Mouse (Mus musculus): ENCODE data around the gene Smug1.
A peak's percentile ranks its signal among the peaks of the same experiment; 100 is the strongest.

Smug1 gene

DNA sequence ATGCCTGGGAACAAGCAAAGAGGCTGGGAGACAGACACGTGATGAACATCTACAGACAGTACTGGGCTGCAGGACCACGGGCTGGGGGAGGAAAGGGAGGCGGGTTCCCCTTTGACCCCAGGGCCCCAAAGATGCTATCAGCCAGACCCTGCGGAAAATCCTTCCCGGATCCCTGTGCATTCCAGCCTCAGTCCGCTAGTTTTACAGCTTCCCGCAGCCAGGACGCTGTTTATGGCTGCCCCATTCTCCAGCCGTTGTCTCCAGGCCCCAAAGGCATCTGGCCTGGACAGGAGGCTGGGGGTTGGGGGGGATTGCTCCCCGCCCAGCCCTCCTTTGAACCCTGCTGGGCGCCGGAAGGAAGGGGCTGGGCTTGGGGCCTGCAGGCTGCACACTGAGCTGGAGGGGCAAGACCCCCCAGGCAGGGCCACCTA lies 10.7 kb upstream of the Smug1 start:
- DNase-seq (ENCODE audit: low read depth, low spot score): no peak

DNA sequence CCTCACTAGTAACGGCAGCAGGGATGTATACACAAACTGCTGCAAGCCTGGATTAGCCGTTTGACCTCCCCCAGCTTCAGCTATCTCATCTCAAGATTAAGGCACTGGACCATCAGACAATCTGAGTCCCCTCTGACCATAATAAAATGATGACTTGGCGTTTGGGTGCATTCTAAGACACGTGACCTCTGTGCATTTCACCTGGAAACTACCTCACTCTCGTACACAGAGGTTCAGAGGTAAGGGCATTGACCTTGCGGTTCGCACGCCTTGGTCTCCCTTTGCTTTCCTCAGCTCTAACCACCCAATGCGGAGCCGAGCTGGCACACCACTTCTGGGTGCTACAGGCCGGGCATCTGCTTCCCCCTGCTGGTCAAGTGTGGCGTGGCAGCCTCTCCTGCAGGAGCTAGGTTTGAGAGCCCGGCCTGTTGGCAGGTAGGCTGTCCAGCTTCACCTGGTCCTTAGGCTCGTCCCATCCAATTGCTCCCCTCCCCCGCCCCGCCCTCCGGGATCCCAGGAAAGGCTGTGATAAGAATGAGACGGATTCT lies 10.1 kb upstream of the Smug1 start:
- DNase-seq (ENCODE audit: low read depth, low spot score): peak; percentile 82

DNA sequence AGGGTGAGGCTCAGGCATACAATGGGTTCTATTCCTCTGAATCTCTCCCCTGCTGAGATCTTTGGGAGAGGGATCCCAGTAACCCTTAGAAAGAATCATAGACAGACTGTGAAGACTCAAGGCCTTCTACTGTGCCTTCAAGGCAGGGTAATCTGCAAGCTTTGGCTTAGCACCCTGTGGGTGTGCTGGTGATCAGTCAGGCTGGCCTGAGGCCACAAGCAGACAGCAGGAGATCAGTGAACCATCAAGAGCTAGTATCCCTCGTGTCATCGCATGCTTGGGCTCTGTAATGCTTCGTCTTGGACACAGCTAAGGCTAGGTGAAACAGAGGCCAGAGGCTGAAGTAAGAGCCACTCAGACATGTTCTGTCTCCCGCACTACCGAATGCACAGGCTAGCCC lies 6.4 kb upstream of the Smug1 start:
- no peak for DNase-seq (ENCODE audit: low read depth, low spot score)

DNA sequence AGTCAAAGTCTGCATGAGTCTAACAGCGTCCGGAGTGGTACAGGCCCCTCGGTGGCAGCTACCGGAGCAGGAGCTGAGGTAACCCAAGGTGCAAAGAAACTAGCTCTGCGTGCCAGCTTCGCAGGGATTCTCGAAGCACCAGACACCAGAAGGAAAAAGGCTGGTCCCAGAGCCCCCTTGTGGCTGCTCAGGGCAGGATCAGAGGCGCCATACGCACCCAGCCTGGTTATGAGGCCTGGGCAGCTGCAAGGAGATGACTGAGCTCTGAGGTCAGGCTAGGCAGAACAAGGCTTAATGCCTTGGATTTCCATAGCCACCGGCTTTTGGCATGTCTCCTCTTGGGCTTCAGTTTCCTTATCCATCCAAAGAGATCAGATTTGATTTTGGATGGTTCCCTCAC lies 5.6 kb upstream of the Smug1 start:
- DNase-seq (ENCODE audit: low read depth, low spot score): peak; percentile 69

DNA sequence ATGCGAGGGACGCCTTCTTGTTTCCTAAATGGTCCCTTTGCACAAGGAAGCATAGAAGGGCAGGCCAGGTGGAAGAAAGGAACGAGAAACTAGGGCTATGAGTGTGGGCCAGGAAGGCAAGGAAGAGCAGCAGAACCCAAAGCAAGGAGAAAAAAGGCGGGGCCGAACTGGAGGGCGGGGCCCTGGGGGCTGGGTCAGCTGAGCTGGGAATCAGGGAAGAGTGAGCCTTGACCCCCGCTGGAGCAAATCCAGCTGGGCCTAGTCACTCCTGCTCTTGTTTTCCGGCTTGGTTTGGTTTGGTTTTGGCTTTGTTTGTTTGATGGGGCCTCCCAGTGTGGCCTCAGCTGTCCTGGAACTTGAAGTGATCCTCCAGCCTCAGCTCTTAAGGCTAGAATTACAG lies 4.4 kb upstream of the Smug1 start:
- DNase-seq (ENCODE audit: low read depth, low spot score): no peak

DNA sequence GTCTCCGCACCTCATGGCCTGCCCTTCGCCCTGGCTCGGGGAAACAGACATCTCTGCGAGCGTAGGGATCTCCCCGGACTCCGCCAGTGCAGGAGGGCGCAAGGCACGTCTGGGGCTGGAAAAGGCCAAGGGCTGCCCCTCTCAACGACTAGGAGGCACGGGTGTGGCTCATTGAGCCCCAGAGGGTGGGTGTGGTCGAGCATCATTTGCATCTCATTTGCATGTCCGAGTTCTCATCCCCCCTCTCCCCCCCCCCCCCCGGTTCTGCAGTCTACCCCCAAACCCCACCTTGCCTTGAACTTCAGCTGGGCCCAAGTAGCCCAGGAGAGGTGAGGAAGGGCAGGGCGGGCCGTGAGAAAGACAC lies 3.4 kb upstream of the Smug1 start:
- no peak for DNase-seq (ENCODE audit: low read depth, low spot score)

DNA sequence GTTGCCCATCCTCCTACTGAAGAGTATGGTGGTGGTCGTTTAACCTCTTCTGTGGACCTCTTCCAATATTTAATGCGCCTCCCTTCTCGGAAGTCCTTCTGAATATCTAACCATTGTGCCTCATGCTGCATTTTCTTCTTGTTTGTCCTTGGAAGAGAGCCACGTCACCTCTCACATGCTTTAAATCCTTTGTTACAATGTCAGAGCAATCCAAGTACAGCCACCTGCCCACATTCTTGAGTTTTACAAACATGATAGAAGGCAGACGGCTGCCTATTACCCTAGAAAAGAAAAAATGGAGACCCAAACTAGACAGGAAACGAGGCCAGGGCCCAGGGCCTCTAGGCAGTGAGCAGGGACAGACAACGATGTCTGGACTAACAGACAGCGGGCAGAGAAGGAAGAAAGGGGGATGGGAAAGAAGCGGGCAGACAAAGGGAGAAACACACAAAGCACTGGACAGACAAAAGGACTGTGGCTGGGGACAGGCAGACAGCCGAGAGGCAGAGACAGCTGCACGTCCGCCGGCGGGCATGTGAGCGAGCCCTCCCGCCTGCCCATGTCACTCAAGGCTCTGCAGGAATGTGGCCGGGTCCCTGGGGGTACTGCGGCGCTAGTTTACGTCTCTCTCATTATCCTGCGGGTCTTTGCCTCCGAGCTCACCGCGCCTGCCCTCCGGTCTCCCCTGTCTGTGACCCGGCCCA lies 2.9 kb upstream of the Smug1 start:
- no peak for DNase-seq (ENCODE audit: low read depth, low spot score)

DNA sequence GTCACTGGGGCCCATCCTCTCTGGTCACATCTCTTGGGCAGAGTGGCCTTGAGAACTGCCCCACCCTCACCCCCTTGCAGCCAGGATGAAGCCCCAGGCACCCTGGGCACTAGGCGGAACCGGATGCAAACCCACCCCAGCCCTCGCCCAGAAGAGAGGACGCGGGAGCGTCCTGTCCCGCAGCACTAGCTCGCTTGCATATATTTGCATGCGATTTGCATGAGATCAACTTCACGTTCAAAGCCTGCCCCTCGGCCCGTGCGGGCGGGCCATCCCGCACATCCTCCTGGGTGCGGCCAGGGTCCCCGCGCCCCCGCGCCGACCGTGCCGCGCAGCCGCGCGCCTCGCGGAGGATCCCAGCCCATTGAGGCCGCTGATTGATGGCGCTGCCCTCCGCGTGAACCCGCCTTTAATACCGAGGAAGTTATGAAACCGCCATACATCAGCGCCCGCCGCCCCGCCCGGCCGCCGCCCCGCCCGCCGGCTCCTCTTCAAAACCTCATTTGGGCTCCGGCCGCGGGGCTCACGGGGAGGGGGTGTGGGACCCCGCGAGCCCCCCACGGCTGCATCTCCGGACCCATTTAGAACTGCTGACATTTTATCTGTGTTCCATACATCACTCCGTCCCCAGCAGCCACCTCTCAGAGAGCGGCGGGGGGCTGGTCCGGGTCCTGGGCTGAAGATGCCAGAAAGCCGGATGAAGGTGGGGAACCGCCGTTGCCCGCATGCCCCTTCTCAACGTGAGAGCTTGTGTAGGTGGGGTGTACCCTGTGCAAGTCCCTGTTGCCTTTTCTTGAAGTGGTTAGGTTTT lies 2.1 kb upstream of the Smug1 start:
- peak; percentile 75 for DNase-seq (ENCODE audit: low read depth, low spot score)

DNA sequence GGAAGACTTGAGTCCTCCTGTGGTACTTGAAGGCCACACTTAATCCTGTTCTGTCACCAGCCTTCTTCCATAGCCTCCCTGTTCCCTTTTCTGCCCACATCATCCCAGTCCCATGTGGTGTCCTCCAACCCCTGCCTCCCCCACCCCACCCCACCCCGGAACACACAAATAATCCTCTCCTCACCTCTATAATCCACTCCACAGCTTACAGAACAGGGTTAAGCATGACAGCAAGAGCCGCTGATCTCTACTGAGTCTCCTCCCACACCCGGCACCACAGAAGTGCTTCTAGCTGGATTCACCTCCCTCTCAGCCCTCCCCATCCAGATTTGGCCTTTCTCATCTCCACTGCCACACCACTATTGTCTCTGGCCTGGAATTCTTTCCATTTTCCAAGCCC lies 894 bp upstream of the Smug1 start:
- no peak for DNase-seq (ENCODE audit: low read depth, low spot score)

DNA sequence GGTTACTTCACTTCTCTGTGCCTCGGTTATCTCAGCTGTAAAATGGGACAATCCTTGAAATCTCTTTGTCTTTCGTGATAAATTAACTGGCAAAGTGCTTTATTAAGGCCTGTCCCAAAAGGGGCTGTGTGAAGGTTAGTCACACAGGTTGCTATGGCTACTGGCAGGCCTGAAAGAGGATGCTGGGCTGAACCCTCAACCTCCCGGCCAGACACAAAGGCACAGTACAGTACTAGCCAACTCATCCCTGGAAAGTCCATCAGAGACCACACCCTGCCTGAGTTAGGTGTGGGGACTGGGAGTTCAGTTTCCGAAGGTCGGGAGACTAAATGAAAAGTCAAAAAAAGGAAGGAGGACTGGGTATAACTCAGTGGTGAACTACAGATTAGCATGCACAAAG lies 968 bp downstream of the Smug1 start:
- DNase-seq (ENCODE audit: low read depth, low spot score): no peak

DNA sequence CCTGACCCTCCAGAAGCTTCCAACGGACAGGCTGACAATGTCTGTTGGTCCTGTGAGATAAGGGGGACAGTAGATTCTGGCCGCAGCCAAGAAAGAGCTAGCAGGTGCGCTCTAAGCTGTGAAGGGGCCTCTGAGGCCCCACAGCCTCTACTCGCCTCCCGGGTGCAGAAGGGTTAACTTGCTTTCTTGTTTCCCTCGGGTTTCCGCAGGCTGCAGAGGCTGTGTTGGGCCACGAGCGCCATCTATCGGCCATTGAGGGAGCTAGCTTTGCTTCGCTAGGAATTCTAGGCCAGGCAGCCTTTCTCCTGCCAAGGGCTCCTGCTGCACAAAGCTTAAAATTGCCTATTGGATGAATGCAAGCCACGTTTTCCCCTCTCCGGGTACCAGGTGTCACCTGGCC lies 1.5 kb downstream of the Smug1 start:
- peak; percentile 87 for DNase-seq (ENCODE audit: low read depth, low spot score)

DNA sequence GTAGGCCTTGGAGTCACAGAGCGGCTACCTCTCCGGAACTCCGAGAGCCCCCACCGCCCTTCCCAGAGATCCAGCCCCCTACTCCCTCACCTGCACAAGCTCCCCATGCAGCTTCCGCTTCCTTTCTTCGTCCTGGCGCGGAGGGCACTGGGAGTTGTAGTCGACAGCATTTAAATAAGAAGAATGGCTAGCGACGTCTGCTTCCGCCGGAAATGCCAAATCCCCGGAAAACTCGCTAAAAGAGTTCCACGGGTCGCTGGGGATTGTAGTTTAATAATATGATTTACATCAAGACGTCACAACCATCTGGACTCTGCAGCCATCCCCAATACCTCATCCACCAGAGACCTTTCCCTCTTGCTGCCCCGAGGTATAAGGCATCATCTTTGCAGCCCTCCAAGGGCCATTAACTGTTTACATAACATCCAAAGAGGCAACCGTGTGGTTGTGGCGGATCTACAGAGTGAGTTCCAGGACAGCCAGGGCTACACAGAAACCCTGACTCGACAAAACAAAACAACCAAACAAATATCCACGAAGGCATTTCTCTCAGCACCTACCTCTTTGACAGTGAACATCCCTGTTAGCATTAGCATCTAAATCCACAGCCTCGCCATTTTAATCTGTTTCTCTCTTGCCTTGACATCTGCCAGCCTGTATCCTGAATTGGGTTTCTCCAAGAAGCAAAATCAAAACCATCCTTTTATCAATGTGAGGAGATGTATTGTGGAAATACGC lies 3.5 kb downstream of the Smug1 start:
- peak; percentile 94 for DNase-seq (ENCODE audit: low read depth, low spot score)

DNA sequence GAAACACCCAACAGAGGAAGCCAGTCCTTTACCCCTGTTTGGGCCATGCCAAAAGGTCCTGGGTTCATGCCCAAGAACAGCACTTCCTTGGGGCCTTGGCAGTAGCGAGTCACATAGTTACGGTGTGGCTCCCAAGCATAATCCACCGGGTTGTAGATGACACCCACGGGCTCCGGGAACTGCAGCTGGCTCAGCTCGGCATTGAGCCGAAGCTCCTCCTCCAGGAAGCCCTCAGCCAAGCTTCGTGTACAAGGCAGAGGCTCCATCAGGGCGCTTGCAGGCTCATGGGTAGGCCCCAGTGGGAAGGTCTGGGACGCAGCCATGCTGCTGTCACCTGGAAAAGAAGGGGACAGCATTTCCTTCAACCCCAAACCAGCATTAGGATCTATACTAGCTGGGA lies 9.3 kb downstream of the Smug1 start:
- no peak for DNase-seq (ENCODE audit: low read depth, low spot score)

DNA sequence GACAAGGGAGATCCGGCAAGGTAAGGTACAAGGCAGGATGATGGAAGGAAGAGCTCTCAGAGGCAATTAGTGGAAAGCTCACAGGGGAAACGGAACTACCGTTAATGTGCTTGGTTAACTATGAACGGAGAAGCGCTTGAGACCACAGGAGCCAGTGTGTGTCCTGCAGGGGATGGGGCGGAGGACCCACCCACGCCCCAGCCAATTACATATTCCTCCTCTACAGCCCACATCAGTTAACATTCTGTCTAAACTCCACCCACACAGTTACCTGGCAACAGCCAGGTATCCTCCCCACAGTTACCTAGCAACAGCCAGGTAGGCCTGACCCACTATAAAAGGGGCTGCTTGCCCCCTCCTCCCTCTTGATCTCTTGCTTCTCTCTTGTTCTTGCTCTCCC lies 10.0 kb downstream of the Smug1 start:
- no peak for DNase-seq (ENCODE audit: low read depth, low spot score)

DNA sequence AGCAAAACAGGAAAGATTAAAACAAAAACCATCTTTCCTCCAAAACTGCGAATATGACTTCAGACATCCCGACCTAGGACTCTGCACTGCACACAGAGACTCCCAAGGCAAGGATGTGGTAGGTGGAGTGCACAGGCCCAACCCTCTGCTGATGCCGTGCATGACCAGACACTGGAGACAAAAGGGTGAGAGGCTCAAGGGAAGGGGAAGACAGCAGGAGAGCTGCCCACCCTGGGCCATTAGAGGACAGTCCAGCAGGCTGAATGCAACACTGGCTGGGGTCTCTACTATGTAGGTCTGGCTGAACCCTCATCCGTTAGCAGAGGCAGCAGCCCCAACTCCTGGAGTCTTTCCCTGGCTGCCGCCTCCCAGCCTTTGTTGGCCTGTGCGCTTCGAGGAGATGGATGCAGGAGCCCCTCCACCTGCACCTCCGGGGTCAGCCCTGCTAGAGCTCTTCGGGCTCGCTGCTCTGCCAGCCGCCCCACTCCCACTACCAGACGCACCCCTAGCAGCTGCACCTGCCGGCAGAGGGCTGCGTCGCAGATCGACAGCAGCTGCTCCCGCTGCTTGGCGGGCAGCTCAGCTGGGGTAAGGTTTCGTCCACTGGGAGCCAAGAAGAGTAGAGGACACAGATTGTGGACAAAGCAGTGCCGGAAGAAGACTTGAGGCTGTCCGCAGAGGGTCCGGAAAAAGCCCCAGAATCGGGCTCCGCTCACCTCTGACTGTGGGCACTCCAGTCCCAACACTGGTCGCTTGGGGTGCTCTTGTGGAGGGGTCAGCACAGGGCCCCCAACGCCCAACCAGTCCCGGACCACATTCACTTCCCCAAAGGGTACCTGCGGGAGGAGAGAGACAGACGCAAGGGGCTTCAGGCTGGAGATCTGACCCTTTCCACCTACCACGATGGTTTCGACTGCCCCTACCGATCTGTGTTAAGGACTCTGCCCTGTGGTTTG lies 11.2 kb downstream of the Smug1 start:
- DNase-seq (ENCODE audit: low read depth, low spot score): no peak

DNA sequence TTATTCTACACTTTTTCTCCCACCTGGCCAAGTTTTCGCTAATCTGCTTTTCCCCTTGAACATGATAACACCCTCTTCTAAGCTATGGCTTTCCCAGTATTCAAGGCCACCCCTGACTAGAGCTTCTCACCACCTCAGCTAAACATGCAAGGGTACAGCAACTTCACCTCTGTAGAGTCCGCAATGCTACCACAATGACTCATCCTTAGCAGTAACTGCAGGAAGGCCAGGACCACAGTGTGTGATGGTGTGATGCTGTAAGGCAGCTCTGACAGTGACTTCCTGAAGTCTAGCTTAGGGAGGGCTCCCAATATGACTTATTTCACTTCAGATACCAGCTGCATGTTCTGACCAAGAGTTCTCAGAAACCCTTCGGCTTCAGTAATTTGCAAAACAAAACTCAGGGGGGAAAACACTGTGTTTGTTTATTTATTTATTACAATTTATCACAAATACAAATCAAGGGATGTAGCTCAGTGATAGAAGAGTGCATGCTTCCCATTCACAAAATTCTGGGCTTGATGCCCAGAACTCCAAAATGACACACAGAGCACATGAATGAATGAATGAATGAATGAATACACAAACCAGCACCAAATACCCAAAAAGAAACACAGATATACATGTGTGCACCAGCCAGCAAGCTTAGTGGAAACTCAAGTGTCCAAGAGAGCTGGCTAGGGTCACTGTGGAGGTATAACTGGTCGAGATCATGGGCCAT lies 13.8 kb downstream of the Smug1 start:
- no peak for DNase-seq (ENCODE audit: low read depth, low spot score)

DNA sequence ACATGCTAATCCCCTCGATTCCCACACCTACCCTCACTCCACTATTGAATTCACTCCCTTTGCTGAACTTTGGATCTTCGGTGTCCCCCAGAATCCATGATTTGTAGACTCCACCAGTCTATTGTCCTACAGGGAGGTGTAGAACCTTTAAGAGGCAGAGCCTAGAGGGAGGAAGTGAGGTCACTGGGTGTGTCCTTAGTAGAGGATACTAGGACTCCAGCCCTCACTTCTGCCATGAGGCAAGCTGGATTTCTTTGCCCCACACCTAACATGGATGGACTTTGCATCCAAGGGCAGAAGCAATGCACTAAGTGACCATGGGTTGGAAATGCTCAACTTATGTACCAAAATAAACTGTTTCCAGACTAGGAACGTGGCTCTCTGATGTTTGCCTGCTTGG lies 14.5 kb downstream of the Smug1 start:
- peak; percentile 32 for DNase-seq (ENCODE audit: low read depth, low spot score)

DNA sequence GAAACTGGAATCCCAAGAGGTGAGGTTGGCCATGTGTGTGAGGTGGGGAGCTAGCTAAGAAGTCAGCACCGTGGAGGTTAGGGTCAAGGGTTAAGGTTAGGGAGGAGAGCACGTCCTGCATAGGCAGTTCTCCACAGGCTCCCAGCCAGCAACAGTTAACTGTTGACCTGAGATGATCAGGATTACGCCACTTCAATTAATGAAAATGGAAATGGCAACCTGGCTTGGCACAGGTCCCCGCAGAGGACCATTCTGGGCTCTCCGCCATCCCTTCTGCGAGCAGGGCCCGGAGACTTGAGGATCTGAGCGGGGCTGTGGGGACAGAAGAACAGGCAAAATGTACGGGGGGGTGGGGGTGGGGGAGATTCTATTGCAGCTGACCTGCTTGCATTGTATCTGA lies 19.1 kb downstream of the Smug1 start:
- no peak for DNase-seq (ENCODE audit: low read depth, low spot score)

DNA sequence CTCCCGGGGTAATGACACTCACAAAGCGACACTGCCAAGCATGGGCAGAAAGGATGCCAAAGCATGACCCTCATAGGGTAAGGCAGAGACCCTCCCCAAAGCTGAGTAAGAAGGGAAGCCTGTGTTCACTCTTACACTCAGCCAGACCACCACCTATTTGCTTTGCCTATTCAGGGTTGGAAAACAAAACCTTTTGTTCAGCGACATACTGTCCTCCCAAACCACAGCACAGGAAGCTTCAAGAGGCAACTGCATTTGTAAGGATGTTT lies 19.5 kb downstream of the Smug1 start:
- no peak for DNase-seq (ENCODE audit: low read depth, low spot score)

DNA sequence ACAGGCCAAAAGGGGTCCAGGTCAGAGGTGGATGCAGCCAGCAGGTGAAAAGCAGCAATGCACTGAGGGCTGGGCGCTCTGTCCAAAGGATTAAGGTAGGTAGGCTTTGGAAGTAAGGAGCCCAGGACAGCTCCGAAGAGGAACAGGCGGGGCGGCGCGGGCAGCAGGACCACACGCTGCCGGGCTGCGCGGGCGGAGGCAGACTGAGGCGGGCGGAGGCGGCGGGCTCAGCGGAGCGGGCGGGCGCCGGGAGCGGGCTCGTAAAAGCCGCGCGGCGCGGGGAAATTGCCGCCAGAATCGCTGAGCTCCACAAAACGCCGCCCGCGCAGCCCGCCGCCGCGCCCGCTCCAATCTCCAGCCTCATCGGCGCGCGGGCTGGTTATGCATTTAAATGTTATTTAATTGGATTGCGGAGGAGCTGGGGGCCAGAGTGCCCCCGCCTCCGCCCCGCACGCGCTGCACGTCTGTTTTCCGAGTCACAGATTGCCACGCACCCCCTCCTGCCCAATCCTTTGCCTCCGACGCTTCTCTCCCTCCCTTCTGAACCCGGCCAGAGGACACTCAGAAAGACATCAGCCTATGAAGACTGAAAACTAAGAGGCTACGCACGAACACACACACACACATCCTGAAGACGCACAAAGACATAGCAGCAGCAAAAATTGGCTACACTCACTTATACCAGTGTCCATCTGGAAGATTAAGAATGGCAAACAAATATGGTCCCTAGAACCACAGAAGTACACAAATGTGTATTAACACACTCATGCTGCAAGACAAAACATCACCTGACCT lies 20.1 kb downstream of the Smug1 start:
- no peak for DNase-seq (ENCODE audit: low read depth, low spot score)
